Mouse (Mus musculus): ENCODE results near the gene Ptprg. TPM values are rescaled to one million over a fixed set of nuclear protein-coding genes. Genes with fewer than 3 reads are reported as not detected.

Ptprg gene
- total and polyA plus RNA-seq, 3 experiments, result 25.1 to 57.1 (median 54.0) TPM

Other genes with a start within 250 kb of the Ptprg start
- gene Gm3839, start 196.8 kb upstream of the Ptprg start, total RNA-seq (2021), result 1 to 10 TPM; 1.1 to 1.2 TPM
- 1.8 and 2.0 TPM in 2 replicates for gene Gm3839, start 196.8 kb upstream of the Ptprg start, polyA plus RNA-seq (2012; rRNA removed)